Mouse (Mus musculus) megakaryocyte, embryonic 14.5 days (primary cell): ENCODE data around the gene Pcp4.

Experiments used
- FLI1 ChIP-seq: IDR thresholded peaks from 2 replicates; pipeline ENCODE4 v1.6.1; 2012; ENCODE audit warnings: low read length, inconsistent platforms, mixed read lengths
- GATA1 ChIP-seq: IDR thresholded peaks from 3 replicates; pipeline ENCODE4 v1.6.1; 2012; ENCODE audit warnings: mixed read lengths, low read length, inconsistent platforms, borderline replicate concordance

GRCm38 (mm10) chr16:96459356-96459755, 8.1 kb upstream of the Pcp4 start:
- no peak for TF ChIP-seq GATA1
- no peak for TF ChIP-seq FLI1
